Mouse (Mus musculus): ENCODE data around the gene Bcas3. TPM values are rescaled to one million over a fixed set of nuclear protein-coding genes. Genes with fewer than 3 reads are reported as not detected.

The Bcas3 gene
- polyA plus RNA-seq, 1 experiment from 2014 or later, result 15.4 TPM

DNA sequence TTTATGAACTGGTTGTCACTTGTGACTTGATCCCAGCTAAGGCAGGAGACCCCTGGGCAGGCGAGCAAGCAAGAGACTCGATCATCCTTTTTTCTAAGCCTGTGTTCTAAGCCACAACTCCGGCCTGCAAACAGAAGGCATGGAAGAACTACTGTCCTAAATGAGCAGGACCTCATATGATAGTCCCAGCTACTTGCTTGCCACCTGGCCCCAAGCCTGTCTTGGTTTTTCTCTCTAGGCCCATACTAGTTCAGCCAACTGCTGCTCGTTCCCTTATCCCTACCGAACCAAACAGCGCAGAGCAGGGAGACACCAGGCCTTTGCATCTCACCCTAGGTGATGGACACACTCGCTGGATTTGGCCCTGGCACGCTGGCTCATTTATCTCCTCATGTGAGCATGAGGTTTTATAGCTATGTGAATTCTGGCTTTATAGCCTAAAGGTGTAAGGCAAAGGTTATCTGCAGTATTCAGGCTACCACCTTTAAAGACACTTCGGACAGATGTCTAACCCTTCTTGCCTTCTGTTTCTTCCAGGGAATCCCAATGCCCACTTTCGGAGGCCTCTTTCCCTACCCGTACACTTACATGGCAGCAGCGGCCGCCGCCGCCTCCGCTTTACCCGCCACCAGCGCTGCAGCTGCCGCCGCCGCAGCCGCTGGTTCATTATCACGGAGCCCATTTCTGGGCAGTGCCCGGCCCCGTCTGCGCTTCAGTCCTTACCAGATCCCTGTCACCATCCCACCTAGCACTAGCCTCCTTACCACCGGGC is 487.2 kb downstream of the Bcas3 start:
- ATAC-seq, result no peak
- Histone ChIP-seq H3K9ac (ENCODE audit: low read depth, low read length) (peak overlapping the region; percentile 48), H3K4me3 (ENCODE audit: low read length) (peak overlapping the region; percentile 28), H3K27me3 (replicated peaks; ENCODE audit: control insufficient read depth, insufficient read depth, low read length) (peaks cover 61% of the 10 kb centered on the region), H3K36me3 (ENCODE audit: control insufficient read depth, insufficient read depth, low read length) (no peaks in the 10 kb centered on the region), H3K4me2 (ENCODE audit: low read depth, low read length) (peak overlapping the region; percentile 31), H3K9me3 (ENCODE audit: control insufficient read depth, low read length) (no peaks in the 10 kb centered on the region), H3K27ac (ENCODE audit: low read length) (peak overlapping the region; percentile 31; the same call in 1 of the 2 replicates), H3K4me1 (ENCODE audit: control insufficient read depth, insufficient read depth, low read length) (peaks cover 23% of the 10 kb centered on the region)
- 34% methylated on average over 27 of the region's 27 CpGs for WGBS

DNA sequence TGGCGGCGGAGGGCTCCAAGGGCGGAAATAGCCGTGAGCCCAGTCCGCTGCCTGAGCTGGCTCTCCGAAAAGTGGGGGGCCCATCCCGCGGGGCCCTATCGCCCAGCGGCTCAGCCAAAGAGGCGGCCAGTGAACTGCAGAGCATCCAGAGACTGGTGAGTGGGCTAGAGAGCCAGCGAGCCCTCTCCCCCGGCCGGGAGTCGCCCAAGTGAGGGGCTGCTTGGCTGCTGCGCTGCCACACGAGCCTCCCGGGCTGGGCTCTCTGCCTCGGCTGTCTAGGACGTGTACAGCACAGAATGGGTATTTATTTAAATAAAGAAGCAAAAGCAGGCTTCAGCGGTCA is 487.8 kb downstream of the Bcas3 start:
- Histone ChIP-seq H3K27ac (ENCODE audit: low read length) (peak overlapping the region; percentile 31; the same call in 1 of the 2 replicates), H3K4me1 (ENCODE audit: control insufficient read depth, insufficient read depth, low read length) (peaks cover 23% of the 10 kb centered on the region), H3K27me3 (replicated peaks; ENCODE audit: control insufficient read depth, insufficient read depth, low read length) (peaks cover 60% of the 10 kb centered on the region), H3K4me3 (ENCODE audit: low read length) (peak overlapping the region; percentile 28), H3K36me3 (ENCODE audit: control insufficient read depth, insufficient read depth, low read length) (no peaks in the 10 kb centered on the region), H3K9ac (ENCODE audit: low read depth, low read length) (peak overlapping the region; percentile 48), H3K9me3 (ENCODE audit: control insufficient read depth, low read length) (no peaks in the 10 kb centered on the region), H3K4me2 (ENCODE audit: low read depth, low read length) (peak overlapping the region; percentile 31)
- 21% methylated on average over 21 of the region's 21 CpGs for WGBS
- no peak for ATAC-seq

DNA sequence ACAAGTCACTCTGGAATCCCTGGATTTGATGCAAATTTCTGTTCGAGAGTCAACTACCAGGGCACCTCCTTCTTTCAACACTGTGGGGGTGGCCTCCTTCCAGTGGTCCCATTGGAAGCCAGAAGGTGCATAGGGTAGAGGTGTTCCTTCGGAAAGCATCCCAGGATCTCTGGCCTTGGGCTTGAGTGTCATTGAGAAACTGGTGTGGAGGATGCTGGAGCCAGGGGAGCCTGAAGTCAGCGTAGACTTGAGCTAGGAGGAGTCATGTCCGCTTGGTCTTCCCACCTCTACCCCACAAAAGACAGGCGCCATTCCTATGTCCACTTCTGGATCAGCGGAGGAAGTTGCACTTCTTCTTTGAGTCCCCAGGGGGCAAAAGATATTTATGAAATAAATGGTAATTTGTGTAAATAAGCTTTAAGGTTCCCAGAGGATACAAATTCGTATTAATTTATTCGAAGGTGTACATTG is 488.3 kb downstream of the Bcas3 start:
- no peak overlapping the region for H3K27ac ChIP-seq (ENCODE audit: low read length)

GRCm38 (mm10) chr11:85841980-85842379 is 489.0 kb downstream of the Bcas3 start:
- peaks cover 26% of the 10 kb centered on the region for H3K4me1 ChIP-seq (ENCODE audit: control insufficient read depth, insufficient read depth, low read length)
- no peaks in the 10 kb centered on the region for H3K36me3 ChIP-seq (ENCODE audit: control insufficient read depth, insufficient read depth, low read length)
- peak overlapping the region; percentile 56 for H3K9ac ChIP-seq (ENCODE audit: low read depth, low read length)
- peak overlapping the region; percentile 36; the same call in 1 of the 2 replicates for H3K27ac ChIP-seq (ENCODE audit: low read length)
- peak; percentile 24 for ATAC-seq
- WGBS, result 1% methylated on average over 31 of the region's 32 CpGs
- H3K4me3 ChIP-seq (ENCODE audit: low read length), result peak overlapping the region; percentile 41
- H3K4me2 ChIP-seq (ENCODE audit: low read depth, low read length), result peak overlapping the region; percentile 66
- no peaks in the 10 kb centered on the region for H3K9me3 ChIP-seq (ENCODE audit: control insufficient read depth, low read length)
- peaks cover 52% of the 10 kb centered on the region for H3K27me3 ChIP-seq (replicated peaks; ENCODE audit: control insufficient read depth, insufficient read depth, low read length)

More for the DNA sequence above, 488.3 kb downstream of the Bcas3 start:
- WGBS, result 32% methylated on average over 8 of the region's 8 CpGs
- Histone ChIP-seq H3K4me2 (ENCODE audit: low read depth, low read length) (0 out of 2 replicates have a peak overlapping the region, but pooled peaks have one; percentile 31), H3K4me1 (ENCODE audit: control insufficient read depth, insufficient read depth, low read length) (peaks cover 26% of the 10 kb centered on the region), H3K9ac (ENCODE audit: low read depth, low read length) (no peak overlapping the region), H3K36me3 (ENCODE audit: control insufficient read depth, insufficient read depth, low read length) (no peaks in the 10 kb centered on the region), H3K9me3 (ENCODE audit: control insufficient read depth, low read length) (no peaks in the 10 kb centered on the region), H3K4me3 (ENCODE audit: low read length) (no peak overlapping the region), H3K27me3 (replicated peaks; ENCODE audit: control insufficient read depth, insufficient read depth, low read length) (peaks cover 59% of the 10 kb centered on the region)
- ATAC-seq, result no peak

DNA sequence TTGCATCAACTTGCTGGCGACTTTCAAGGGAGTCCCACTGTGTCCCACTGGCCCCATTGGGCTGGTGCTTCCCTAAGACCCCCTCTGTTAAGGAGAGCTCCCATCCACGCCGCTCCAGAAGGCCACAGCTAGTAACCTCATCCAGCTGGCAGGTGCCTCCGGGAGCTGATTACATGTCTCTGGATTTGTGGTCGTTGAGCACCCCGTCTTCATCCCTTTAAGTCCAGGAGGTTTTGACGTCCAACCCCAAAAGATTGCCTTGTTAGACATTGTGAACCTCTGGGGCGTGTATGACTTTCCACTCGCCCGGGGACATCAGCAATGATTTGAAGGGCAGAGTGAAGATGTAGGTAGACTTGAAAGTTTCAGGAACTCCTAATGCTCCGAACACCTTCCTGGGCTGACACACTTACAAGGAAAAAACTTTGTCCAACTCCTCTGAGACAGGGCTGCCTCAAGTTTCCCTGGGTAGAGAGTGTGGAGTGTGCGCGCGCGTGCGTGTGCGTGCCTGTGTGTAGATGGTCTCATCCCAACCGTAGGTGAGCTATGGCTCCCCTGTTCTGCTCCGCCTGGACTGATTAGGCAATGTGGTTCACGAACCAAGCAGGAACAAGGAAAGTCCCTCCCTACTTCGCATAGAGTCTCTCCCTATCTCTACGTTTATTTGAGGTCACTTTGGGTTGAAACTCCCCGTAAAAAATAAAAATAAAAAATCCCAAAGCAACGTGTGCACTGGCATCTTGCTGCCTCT is 489.8 kb downstream of the Bcas3 start:
- Histone ChIP-seq H3K4me1 (ENCODE audit: control insufficient read depth, insufficient read depth, low read length) (peaks cover 21% of the 10 kb centered on the region), H3K36me3 (ENCODE audit: control insufficient read depth, insufficient read depth, low read length) (no peaks in the 10 kb centered on the region), H3K27ac (ENCODE audit: low read length) (0 out of 2 replicates have a peak overlapping the region, but pooled peaks have one; percentile 65), H3K9ac (ENCODE audit: low read depth, low read length) (peak overlapping the region; percentile 67), H3K9me3 (ENCODE audit: control insufficient read depth, low read length) (no peaks in the 10 kb centered on the region), H3K4me2 (ENCODE audit: low read depth, low read length) (peak overlapping the region; percentile 87), H3K27me3 (replicated peaks; ENCODE audit: control insufficient read depth, insufficient read depth, low read length) (peaks cover 45% of the 10 kb centered on the region), H3K4me3 (ENCODE audit: low read length) (peak overlapping the region; percentile 58)
- 0 out of 2 replicates have a peak, but pooled peaks have one; percentile 19 for ATAC-seq
- 12% methylated on average over 24 of the region's 24 CpGs for WGBS

- Histone ChIP-seq H3K4me2 (ENCODE audit: low read depth, low read length) (peak overlapping the region; percentile 87), H3K9ac (ENCODE audit: low read depth, low read length) (peak overlapping the region; percentile 67), H3K27me3 (replicated peaks; ENCODE audit: control insufficient read depth, insufficient read depth, low read length) (peaks cover 40% of the 10 kb centered on the region), H3K9me3 (ENCODE audit: control insufficient read depth, low read length) (no peaks in the 10 kb centered on the region), H3K4me1 (ENCODE audit: control insufficient read depth, insufficient read depth, low read length) (peaks cover 18% of the 10 kb centered on the region), H3K36me3 (ENCODE audit: control insufficient read depth, insufficient read depth, low read length) (no peaks in the 10 kb centered on the region), H3K4me3 (ENCODE audit: low read length) (peak overlapping the region; percentile 58), H3K27ac (ENCODE audit: low read length) (peak overlapping the region; percentile 65)
- ATAC-seq, result peak; percentile 49
- WGBS, result under 1% methylated on average over 18 of the region's 18 CpGs
These were observed 490.4 kb downstream of the Bcas3 start for GRCm38 (mm10) chr11:85843347-85843692.

- Histone ChIP-seq H3K27me3 (replicated peaks; ENCODE audit: control insufficient read depth, insufficient read depth, low read length) (peaks cover 30% of the 10 kb centered on the region), H3K27ac (ENCODE audit: low read length) (peak overlapping the region; percentile 65), H3K36me3 (ENCODE audit: control insufficient read depth, insufficient read depth, low read length) (no peaks in the 10 kb centered on the region), H3K4me1 (ENCODE audit: control insufficient read depth, insufficient read depth, low read length) (peaks cover 18% of the 10 kb centered on the region), H3K4me3 (ENCODE audit: low read length) (peak overlapping the region; percentile 58), H3K4me2 (ENCODE audit: low read depth, low read length) (peak overlapping the region; percentile 87), H3K9me3 (ENCODE audit: control insufficient read depth, low read length) (no peaks in the 10 kb centered on the region), H3K9ac (ENCODE audit: low read depth, low read length) (peak overlapping the region; percentile 67)
- peak; percentile 65 for ATAC-seq
- WGBS, result under 1% methylated on average over 54 of the region's 54 CpGs
These were observed 491.4 kb downstream of the Bcas3 start for GRCm38 (mm10) chr11:85844144-85844965.

DNA sequence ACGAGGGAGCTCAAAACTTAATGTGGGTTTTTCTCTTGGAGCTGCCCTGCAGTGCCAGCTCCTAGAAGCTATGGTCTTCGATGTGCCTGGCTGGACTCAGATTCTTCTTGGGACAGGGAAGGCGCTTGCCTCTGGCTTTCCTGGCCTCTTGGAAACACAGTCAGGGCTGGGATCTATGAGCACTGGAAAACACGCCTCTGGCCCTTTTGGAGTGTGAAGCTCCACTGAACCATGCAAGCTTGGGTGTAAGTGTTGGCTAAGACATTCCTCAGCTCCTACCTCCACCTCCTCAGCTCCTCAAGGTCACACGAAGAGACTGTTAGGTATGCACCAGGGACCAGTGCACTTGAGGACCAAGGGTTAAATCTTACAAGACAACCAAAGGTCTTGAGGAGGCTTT is 492.0 kb downstream of the Bcas3 start:
- peaks cover 18% of the 10 kb centered on the region for H3K4me1 ChIP-seq (ENCODE audit: control insufficient read depth, insufficient read depth, low read length)
- H3K36me3 ChIP-seq (ENCODE audit: control insufficient read depth, insufficient read depth, low read length), result no peaks in the 10 kb centered on the region
- no peak overlapping the region for H3K27ac ChIP-seq (ENCODE audit: low read length)
- peak overlapping the region; percentile 67 for H3K9ac ChIP-seq (ENCODE audit: low read depth, low read length)
- H3K4me3 ChIP-seq (ENCODE audit: low read length), result peak overlapping the region; percentile 58
- no peaks in the 10 kb centered on the region for H3K9me3 ChIP-seq (ENCODE audit: control insufficient read depth, low read length)
- no peak for ATAC-seq
- H3K4me2 ChIP-seq (ENCODE audit: low read depth, low read length), result peak overlapping the region; percentile 87
- peaks cover 24% of the 10 kb centered on the region for H3K27me3 ChIP-seq (replicated peaks; ENCODE audit: control insufficient read depth, insufficient read depth, low read length)
- 40% methylated on average over 5 of the region's 5 CpGs for WGBS

DNA sequence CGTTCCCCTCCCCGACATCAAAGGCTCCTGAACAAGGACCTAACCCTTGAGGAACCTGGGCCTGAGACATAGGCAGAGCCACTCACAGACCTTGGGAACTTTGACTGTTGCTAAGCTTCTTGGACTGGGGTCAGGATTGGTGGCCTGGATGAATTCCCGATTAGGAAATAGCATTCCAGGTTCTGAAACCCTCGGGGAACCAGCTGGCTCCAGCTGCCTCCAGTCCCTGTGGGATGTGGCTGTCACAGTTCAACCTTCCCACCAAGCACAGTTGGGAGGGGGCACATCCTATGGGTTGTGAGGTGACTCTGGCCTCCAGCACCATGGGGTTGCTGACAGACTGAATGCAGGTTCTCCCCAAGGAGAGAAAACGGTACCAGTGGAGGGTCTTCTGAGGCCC is 493.0 kb downstream of the Bcas3 start:
- no peak overlapping the region for H3K4me3 ChIP-seq (ENCODE audit: low read length)
- no peak overlapping the region for H3K4me2 ChIP-seq (ENCODE audit: low read depth, low read length)
- H3K27me3 ChIP-seq (replicated peaks; ENCODE audit: control insufficient read depth, insufficient read depth, low read length), result peaks cover 15% of the 10 kb centered on the region
- no peaks in the 10 kb centered on the region for H3K9me3 ChIP-seq (ENCODE audit: control insufficient read depth, low read length)
- no peak for ATAC-seq
- 42% methylated on average over 5 of the region's 5 CpGs for WGBS
- peaks cover 14% of the 10 kb centered on the region for H3K4me1 ChIP-seq (ENCODE audit: control insufficient read depth, insufficient read depth, low read length)
- H3K27ac ChIP-seq (ENCODE audit: low read length), result no peak overlapping the region
- no peaks in the 10 kb centered on the region for H3K36me3 ChIP-seq (ENCODE audit: control insufficient read depth, insufficient read depth, low read length)
- no peak overlapping the region for H3K9ac ChIP-seq (ENCODE audit: low read depth, low read length)

All from intestine, embryonic 16.5 days (tissue).